Mouse (Mus musculus) brain, embryonic 14.5 days (tissue): ENCODE results near the gene Rtn4ip1. TPM values are rescaled to one million over a fixed set of nuclear protein-coding genes. Genes with fewer than 3 reads are reported as not detected.
A peak's percentile ranks its signal among the peaks of the same experiment; 100 is the strongest.
"Not testable (repeated sequence)": the region's sequence is repeated elsewhere in the genome, so short reads cannot be mapped to it uniquely, and the experiment has no call there.

Experiments used
- DNase-seq: peaks from one replicate; pipeline ENCODE4 v3.0.0-alpha.2; 2011; ENCODE audit warnings: low read depth
- CTCF ChIP-seq: fragments of 200-500 bp; IDR thresholded peaks from 2 replicates; pipeline ENCODE4 v1.5.1; 2012; ENCODE audit warnings: inconsistent platforms, mild to moderate bottlenecking, moderate library complexity, borderline replicate concordance; ENCODE audit not compliant: insufficient read depth, insufficient read length; ENCODE audit errors: extremely low read depth
- POLR2A ChIP-seq: fragments of 200-500 bp; IDR thresholded peaks from 2 replicates; pipeline ENCODE4 v1.6.1; 2012; ENCODE audit warnings: mild to moderate bottlenecking, inconsistent platforms, borderline replicate concordance; ENCODE audit not compliant: poor library complexity, insufficient read depth, insufficient read length, severe bottlenecking; ENCODE audit errors: extremely low read depth
- polyA plus RNA-seq: library from polyadenylated mRNA; depleted of rRNA; stranded (reverse); fragments of >200 nt; gene quantifications from 2 replicates; pipeline ENCODE4 v1.2.3, GENCODE M21; 2012

Gene Rtn4ip1
- polyA plus RNA-seq, 1 experiment: 12.1 TPM

DNA sequence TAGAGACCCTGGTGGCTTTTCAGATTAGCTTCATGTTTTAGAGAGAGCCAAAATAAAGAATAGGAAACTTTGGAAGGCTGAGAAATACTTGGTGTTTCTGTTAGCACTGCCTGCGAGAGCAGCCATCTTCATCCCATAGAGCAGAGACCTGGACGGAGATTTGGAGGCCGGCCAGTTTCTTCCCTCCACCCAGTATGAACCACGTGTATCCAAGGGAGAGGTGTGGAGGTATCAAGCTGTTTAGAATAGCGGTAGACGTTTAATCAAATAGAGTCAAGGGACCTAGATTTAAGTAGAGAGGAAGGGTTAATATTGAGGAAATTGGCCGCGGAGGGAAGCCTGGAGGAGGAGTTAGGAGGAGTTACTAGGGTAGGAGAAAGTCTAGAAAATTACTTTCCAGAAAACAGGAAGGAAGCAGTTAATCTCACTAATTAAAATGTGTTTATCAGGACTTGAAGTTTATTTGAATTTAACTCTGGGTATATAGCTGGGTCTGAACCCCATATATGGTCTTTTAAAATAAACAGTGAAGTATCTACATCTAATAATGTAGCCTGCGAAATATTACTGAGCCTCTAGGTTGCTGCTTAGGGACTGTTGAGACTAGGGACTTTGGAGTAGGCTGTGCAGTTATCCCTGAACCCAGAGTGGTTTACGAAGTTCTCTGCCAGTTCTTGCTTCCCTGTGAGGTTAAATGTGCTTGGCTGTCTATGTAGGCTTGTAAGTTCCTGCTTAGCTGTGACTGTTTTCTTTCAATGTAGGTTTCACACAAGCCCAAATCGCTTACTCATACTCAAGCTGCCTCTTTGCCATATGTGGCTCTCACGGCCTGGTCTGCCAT lies 8.6 kb downstream of the Rtn4ip1 start:
- TF ChIP-seq CTCF: no peak
- no peak for TF ChIP-seq POLR2A
- DNase-seq: no peak

DNA sequence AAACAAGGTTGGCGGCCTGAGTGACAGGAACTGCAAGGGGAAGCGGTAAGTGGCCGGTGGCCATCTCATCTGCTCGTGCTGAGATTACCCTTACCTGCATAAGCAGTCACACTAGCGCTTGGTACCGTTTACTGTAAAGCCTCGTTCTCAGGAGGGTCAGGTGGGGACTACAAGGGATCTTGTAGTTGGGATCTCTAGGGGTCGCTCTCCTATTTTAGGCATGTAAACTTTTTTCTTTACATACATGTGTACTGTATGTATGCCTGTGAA lies 9.2 kb downstream of the Rtn4ip1 start:
- peak; percentile 3 for DNase-seq
- TF ChIP-seq CTCF: no peak
- TF ChIP-seq POLR2A: no peak

DNA sequence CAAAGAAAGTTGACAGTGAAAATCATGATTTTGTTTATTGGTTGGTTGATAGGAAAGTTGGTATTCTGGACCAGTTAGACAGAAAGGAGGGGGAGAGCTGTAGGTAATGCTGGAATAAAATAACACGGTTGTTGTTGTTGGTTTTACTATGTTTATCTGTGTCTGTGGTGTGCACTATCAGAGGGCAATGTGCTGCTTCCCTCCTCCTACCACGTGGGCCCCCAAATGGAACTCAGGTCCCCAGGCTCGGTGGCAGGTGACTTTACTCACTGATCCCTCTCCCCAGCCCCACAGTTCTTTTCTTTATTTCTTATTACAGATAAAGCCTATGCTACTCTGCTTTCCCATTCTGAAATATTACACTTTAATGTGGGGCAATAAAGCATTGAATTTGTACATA lies 10.6 kb downstream of the Rtn4ip1 start:
- no peak for TF ChIP-seq POLR2A
- no peak for TF ChIP-seq CTCF
- no peak for DNase-seq

DNA sequence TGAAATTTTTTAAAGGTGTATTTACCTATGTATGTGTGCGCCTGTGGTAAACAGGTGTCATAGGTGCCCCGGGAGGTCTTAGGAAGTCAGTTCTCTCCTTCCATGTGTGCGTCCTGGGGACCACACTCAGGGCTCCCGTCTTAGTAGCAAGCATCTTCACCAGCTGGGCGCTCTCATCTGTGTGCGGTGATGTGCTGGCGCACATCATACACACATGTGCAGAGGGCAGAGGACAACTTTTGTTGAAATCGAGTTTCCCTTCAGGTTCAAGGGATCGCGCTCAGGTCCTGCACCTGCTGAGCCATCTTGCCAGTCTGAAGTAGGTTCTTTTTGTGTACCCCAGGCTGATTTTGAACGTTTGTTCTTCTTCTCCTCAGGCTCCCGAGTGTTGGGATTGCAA lies 14.6 kb downstream of the Rtn4ip1 start:
- no peak for TF ChIP-seq CTCF
- no peak for TF ChIP-seq POLR2A
- no peak for DNase-seq

GRCm38 (mm10) chr10:43916737-43917136 lies 15.1 kb downstream of the Rtn4ip1 start:
- TF ChIP-seq CTCF (no peak), POLR2A (no peak)
- no peak for DNase-seq

DNA sequence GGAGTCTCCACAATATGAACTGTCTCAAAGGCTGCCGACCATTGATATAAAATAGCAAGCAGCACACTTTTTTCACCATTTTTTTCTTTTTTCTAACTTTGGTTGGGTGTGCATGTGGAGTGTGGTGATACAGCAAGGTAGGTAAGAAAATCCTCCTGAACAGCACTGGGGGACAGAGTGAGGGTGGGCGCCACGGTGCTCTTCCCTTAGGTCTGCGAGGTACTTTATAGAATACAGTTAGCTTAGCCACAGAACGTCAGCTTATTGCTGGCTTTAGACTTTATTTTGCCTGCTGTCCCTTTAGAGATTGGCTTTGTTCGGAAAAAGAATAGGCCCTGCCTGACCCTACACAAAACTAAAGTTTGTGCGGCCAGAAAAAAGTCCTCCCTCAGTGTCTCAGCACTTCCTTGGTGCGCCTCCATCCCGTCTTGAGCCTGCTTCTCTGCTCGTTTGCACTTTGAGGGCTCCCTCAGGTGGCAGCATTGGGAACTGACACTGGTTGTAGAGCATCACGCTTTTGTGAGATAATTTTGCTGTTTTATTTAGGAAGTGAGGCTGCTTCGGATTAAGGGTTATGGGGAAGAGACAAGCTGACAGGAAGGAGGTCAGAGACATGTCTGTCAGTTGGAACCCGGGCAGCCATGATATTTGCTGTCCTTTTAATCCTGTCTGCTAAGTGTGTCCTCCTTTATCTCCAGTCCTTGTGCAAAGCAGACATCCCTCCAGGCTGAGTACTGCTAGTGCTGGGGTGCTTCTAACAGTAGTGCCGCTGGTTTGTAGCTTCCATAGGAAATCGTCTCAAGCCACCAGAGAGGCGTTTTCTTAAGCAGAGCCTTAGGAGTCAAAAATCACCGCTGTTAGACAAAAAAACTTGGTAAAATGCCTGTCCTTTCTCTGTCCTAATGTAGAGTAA lies 17.3 kb downstream of the Rtn4ip1 start:
- TF ChIP-seq CTCF: peak; percentile 93
- TF ChIP-seq POLR2A: no peak
- DNase-seq: peak; percentile 89

DNA sequence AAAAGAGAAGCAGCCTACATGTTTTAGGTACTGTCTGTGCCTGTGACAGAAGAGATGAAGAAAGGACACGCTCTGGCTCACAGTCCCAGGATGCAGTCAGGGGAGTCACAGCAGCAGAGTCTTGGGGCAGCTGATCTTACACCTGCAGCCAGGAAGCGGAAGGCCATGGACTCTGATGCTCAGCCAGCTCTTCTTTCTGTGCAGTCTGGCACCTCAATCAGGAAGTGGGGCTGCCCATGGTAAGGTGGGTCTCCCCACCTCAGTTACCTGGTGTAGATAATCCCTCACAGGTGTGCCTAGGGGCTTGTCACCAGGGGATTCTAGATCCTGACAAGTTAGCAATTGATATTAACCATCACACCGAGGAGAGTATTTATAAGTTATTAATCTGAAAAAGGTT lies 21.5 kb downstream of the Rtn4ip1 start:
- TF ChIP-seq POLR2A: no peak
- no peak for TF ChIP-seq CTCF
- no peak for DNase-seq

DNA sequence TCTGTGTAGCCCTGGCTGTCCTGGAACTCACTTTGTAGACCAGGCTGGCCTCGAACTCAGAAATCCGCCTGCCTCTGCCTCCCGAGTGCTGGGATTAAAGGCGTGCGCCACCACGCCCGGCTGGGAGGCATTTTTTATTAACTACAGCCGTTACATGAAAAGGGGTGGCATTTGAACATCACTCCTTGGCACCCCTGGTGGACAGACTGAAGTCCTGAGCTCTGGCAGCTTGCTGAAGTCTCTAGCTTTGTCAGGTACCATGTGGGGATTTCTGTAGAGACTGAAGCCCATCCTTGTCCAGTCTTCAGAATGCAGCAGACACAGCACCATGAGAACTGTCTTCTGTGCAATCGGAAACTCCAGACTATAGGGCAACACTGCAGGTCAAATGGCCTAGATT lies 24.2 kb downstream of the Rtn4ip1 start:
- not testable (repeated sequence) for DNase-seq

- DNase-seq: no peak
- TF ChIP-seq POLR2A (no peak), CTCF (no peak)
These were observed 26.1 kb downstream of the Rtn4ip1 start for GRCm38 (mm10) chr10:43927736-43928135.

DNA sequence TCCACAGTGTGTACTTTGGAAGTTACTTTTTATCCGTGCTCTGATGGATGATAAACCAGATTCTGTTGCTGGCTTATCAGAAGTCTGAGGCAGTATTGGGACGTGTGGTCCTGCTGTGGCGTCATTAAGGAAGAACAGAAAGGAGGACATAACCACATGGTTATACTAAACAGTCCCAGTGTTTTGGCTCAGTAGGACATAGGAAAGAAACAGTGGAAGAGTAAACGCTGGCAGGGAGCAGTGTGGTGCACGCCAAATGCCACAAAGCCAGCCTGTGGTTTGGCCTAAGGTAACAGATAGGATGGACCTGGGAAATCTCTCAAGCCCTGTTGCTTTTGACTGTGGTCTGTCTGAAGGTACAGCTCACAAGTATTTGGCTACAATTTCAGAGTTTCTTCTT lies 27.0 kb downstream of the Rtn4ip1 start:
- DNase-seq: no peak
- TF ChIP-seq POLR2A (no peak), CTCF (no peak)

DNA sequence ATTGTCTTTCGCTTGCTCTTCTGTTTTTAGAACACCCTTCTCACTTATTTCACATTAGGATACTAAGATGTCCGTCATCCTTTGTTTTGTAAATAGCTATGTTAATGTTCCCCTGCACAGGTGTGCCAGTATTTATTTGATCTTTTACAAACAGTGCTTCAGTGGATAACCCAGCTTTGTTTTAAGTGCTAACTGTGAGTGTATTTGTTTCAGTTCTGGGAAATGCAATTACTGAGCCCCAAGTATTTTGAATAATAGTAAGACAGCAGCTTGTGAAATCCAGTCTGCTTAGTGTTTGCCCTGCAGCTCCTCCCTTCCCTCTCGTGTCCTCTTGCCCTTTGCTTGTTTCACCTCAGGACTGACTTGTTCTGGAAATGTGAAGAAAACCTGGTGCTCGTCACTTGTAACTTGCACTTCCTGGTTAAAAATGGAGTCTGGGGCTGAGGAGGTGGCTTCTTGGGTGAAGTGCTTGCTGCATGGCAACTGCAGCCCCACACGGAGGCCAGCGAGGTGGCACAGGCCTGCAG lies 37.6 kb downstream of the Rtn4ip1 start:
- no peak for DNase-seq
- TF ChIP-seq POLR2A (no peak), CTCF (no peak)
